Mouse (Mus musculus) hindbrain, embryonic 14.5 days (tissue): ENCODE data around the gene Ddx5. TPM values are rescaled to one million over a fixed set of nuclear protein-coding genes. Genes with fewer than 3 reads are reported as not detected.
A peak's percentile ranks its signal among the peaks of the same experiment; 100 is the strongest.
"Not testable (repeated sequence)": the region's sequence is repeated elsewhere in the genome, so short reads cannot be mapped to it uniquely, and the experiment has no call there.

ENCODE experiments used
- ATAC-seq: fragments of 200-750 bp; cut with Nextera tagmentation; 2 replicates; pipeline ENCODE4 v1.8.0; 2017; ENCODE audit warnings: moderate number of reproducible peaks, mild to moderate bottlenecking, moderate TSS enrichment, moderate library complexity; ENCODE audit not compliant: low FRiP score
- DNase-seq: peaks from one replicate; pipeline ENCODE4 v3.0.0-alpha.2; 2015; ENCODE audit warnings: low spot score
- H3K27ac ChIP-seq: fragments of 300-500 bp; sonication (generic); 2 replicates; pipeline ENCODE4 v1.5.1; 2014; ENCODE audit warnings: mild to moderate bottlenecking, moderate library complexity
- H3K27me3 ChIP-seq: fragments of 300-500 bp; sonication (generic); 2 replicates; pipeline ENCODE4 v1.6.1; 2014; ENCODE audit warnings: mild to moderate bottlenecking, low read length, mixed read lengths; ENCODE audit not compliant: control insufficient read depth, insufficient read depth
- H3K36me3 ChIP-seq: fragments of 300-500 bp; sonication (generic); replicated peaks from 2 replicates; pipeline ENCODE4 v1.6.1; 2014; ENCODE audit not compliant: control insufficient read depth, insufficient read depth
- H3K4me1 ChIP-seq: fragments of 300-500 bp; sonication (generic); replicated peaks from 2 replicates; pipeline ENCODE4 v1.6.1; 2014; ENCODE audit warnings: antibody characterized with exemption, low read length, mixed read lengths; ENCODE audit not compliant: control insufficient read depth, insufficient read depth
- H3K4me2 ChIP-seq: fragments of 300-500 bp; sonication (generic); replicated peaks from 2 replicates; pipeline ENCODE4 v1.6.1; 2014; ENCODE audit warnings: mild to moderate bottlenecking, moderate library complexity
- H3K4me3 ChIP-seq: fragments of 300-500 bp; sonication (generic); replicated peaks from 2 replicates; pipeline ENCODE4 v1.5.1; 2014; ENCODE audit warnings: mild to moderate bottlenecking, low read length
- H3K9ac ChIP-seq: fragments of 300-500 bp; sonication (generic); 2 replicates; pipeline ENCODE4 v1.6.1; 2014
- H3K9me3 ChIP-seq: fragments of 300-500 bp; sonication (generic); 2 replicates; pipeline ENCODE4 v1.6.1; 2016; ENCODE audit warnings: low read length; ENCODE audit not compliant: control insufficient read depth
- WGBS: fragments of 180-500 bp; shearing (Covaris S2); extraction: QIAGEN DNeasy Blood & Tissue Kit; methylation state at CpG from one replicate; pipeline ENCODE4 v1.1.7; 2014; 5-methylcytosine and 5-hydroxymethylcytosine counted together
- microRNA-seq: library from miRNA; unstranded; fragments of <30 nt; microRNA quantifications from one replicate; pipeline ENCODE4, GENCODE M21; 2016
- polyA plus RNA-seq: library from polyadenylated mRNA; unstranded; fragments of >200 nt; fragmentation: Nextera tagmentation; extraction: Ambion mirVana; gene quantifications from 2 replicates; pipeline ENCODE4 v1.2.1, GENCODE M21; 2014

The Ddx5 gene
- polyA plus RNA-seq, 1 experiment from 2014 or later, result 417 TPM

DNA sequence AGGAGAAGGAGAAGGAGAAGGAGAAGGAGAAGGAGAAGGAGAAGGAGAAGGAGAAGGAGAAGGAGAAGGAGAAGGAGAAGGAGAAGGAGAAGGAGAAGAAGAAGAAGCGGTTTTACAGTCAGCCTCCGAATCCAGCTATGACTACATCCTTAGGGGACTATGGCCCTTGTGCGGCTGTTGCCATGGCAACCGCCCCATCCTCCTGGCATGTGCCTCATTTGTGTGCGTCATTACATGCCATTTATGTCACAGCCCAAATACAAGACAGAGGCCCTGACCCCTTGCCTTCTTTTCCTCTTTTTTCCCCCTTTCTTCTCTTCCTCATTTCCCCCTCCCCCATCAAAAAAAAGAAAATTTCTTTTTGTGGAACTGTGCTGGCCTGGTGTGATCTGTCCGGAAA lies 47.8 kb downstream of the Ddx5 start:
- Histone ChIP-seq H3K27ac (no peak overlapping the region), H3K4me3 (no peak overlapping the region), H3K36me3 (no peaks in the 10 kb centered on the region), H3K4me2 (no peak overlapping the region), H3K9me3 (no peaks in the 10 kb centered on the region), H3K9ac (no peak overlapping the region), H3K4me1 (peaks cover 15% of the 10 kb centered on the region), H3K27me3 (no peaks in the 10 kb centered on the region)
- peak; percentile 56 for DNase-seq
- ATAC-seq, result no peak
- WGBS, result 21% methylated on average over 6 of the region's 6 CpGs

DNA sequence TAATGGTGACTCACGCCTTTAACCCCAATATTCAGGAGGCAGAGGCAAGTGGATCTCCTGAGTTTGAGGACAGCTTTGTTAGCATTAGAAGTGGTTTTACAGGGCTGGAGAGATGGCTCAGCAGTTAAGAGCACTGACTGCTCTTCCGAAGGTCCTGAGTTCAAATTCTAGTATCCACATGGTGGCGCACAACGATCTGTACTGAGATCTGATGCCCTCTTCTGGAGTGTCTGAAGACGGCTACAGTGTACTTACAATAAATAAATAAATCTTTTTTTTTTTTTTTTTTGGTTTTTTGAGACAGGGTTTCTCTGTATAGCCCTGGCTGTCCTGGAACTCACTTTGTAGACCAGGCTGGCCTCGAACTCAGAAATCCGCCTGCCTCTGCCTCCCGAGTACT lies 48.3 kb downstream of the Ddx5 start:
- H3K9me3 ChIP-seq, H3K4me2 ChIP-seq, ATAC-seq, H3K27ac ChIP-seq, H3K36me3 ChIP-seq, DNase-seq, H3K9ac ChIP-seq, H3K4me3 ChIP-seq, H3K27me3 ChIP-seq: not testable (repeated sequence)
- peaks cover 19% of the 10 kb centered on the region for H3K4me1 ChIP-seq
- 93% methylated on average over 8 of the region's 8 CpGs for WGBS

DNA sequence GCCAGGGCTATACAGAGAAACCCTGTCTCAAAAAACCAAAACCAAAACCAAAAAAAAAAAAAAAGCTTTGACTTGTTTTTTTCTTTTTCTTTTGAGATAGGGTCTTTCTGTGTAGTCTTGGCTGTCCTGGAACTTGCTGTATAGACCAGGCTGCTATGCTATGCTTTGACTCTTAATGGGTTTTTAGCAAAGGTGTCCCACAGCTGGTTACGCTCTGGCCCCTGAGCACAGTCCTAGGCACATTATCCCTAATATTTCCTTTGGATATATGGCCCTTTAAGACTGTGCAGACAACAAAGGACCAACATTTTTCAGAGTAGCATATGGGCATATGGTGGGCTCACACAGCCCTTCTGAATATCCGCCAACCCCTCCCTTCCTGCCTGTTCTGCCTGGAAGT lies 49.9 kb downstream of the Ddx5 start:
- WGBS, result 93% methylated on average over 2 of the region's 2 CpGs
- Histone ChIP-seq H3K9me3 (no peaks in the 10 kb centered on the region), H3K9ac (no peak overlapping the region), H3K4me2 (no peak overlapping the region), H3K27ac (no peak overlapping the region), H3K27me3 (no peaks in the 10 kb centered on the region), H3K4me1 (peaks cover 19% of the 10 kb centered on the region), H3K36me3 (no peaks in the 10 kb centered on the region), H3K4me3 (no peak overlapping the region)
- ATAC-seq (no peak), DNase-seq (no peak)

DNA sequence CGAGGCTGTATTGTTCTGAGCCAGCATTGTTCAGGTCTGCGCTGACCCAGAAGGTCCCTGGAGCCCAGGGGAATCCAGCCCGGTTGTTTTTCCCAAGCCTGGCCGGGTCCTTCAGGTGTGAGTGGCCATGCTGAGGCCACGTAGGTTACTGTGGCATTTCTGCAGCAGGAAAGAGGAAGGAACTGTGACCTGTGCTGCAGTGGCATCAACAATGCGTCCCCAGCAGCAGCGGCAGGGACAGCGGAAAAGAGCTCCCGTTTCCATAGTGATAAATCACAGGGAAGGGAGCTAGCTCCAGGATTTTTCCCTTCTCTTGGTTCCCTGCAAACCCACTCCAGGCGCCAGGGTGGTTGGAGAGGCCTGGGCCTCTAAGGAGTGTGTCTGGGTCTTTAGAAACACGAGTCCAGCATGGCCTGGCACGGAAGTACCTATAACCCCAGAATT lies 51.8 kb downstream of the Ddx5 start:
- DNase-seq, result peak; percentile 54
- Histone ChIP-seq H3K4me3 (no peak overlapping the region), H3K27me3 (no peaks in the 10 kb centered on the region), H3K4me2 (peak overlapping the region; percentile 7; the same call in 1 of the 2 replicates), H3K27ac (peak overlapping the region; percentile 85), H3K4me1 (peaks cover 19% of the 10 kb centered on the region), H3K36me3 (no peaks in the 10 kb centered on the region), H3K9me3 (no peaks in the 10 kb centered on the region), H3K9ac (peak overlapping the region; percentile 39; the same call in 1 of the 2 replicates)
- ATAC-seq, result peak; percentile 64; the same call in 1 of the 2 replicates
- 9% methylated on average over 12 of the region's 12 CpGs for WGBS

DNA sequence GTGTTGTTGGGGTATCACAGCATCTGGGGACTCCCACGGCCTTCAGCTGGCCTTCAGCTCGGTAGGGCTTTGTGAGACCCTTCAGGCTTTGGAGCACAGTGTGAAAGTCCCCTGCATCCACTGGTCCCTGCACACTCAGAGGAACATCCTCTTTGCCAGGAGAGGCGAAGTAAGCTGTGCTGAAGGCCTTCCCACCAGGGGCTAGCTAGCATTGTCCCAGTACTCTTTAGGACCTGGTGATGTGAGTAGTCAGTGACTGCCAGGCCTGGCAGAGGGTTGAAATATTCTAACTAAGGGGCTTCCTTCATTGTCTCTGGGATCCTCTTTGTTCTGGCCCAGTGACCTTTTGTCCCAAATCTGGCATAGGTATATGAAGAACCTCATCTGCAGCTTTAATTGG lies 52.4 kb downstream of the Ddx5 start:
- no peak for ATAC-seq
- Histone ChIP-seq H3K9me3 (no peaks in the 10 kb centered on the region), H3K9ac (peak overlapping the region; percentile 39; the same call in 1 of the 2 replicates), H3K27ac (peak overlapping the region; percentile 85), H3K4me2 (no peak overlapping the region), H3K4me3 (no peak overlapping the region), H3K4me1 (peaks cover 19% of the 10 kb centered on the region), H3K36me3 (no peaks in the 10 kb centered on the region), H3K27me3 (no peaks in the 10 kb centered on the region)
- no peak for DNase-seq
- WGBS, result 29% methylated on average over 3 of the region's 3 CpGs

DNA sequence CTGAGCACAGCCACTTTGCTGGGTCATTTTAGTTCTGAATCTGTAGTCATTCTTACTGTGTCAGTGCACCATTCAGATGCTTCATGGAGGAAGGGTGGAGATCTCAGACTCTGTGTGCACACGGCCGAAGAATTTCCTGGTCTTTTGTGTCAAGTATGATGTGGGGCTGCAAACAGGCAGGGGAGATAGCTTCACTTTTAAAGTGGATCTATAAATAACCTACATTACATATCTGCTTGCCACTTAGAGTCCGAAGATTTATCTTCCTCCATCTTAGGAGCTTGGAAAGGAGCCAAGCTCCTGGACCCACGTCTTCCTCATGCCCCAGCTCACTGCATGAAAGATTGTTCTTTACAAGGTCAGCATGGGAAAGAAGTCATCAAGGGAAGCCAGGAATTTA lies 58.3 kb downstream of the Ddx5 start:
- ATAC-seq (no peak), DNase-seq (no peak)
- Histone ChIP-seq H3K36me3 (no peaks in the 10 kb centered on the region), H3K9me3 (no peaks in the 10 kb centered on the region), H3K27me3 (no peaks in the 10 kb centered on the region), H3K9ac (no peak overlapping the region), H3K4me2 (no peak overlapping the region), H3K27ac (no peak overlapping the region), H3K4me1 (no peaks in the 10 kb centered on the region), H3K4me3 (no peak overlapping the region)
- 78% methylated on average over 4 of the region's 4 CpGs for WGBS

Small RNA genes lying within 50 kb of the gene (microRNA-seq; reads per million reads assigned to microRNA genes)
- gene Gm25994 (not detected), gene Mir3064 (11.3 reads per million, percentile 31 among the genes with 10 or more reads in this experiment)

Other genes with a start within 250 kb of the Ddx5 start
- 40.1 and 41.4 TPM in 2 replicates for gene Tex2, start 175.8 kb downstream of the Ddx5 start, polyA plus RNA-seq
- 16.0 and 16.9 TPM in 2 replicates for gene Pecam1, start 38.6 kb downstream of the Ddx5 start, polyA plus RNA-seq
- 0.74 and 0.79 TPM in 2 replicates for gene Milr1, start 38.0 kb downstream of the Ddx5 start, polyA plus RNA-seq
- gene Polg2, start 9.6 kb downstream of the Ddx5 start, polyA plus RNA-seq, result 8.6 and 9.7 TPM in 2 replicates
- 10.8 and 11.4 TPM in 2 replicates for gene Cep95, start 67 bp upstream of the Ddx5 start, polyA plus RNA-seq
- 18.7 and 18.8 TPM in 2 replicates for gene Smurf2, start 131.5 kb upstream of the Ddx5 start, polyA plus RNA-seq
- 150 and 177 TPM in 2 replicates for gene Kpna2, start 210.4 kb upstream of the Ddx5 start, polyA plus RNA-seq
- gene 1810010H24Rik, start 236.5 kb upstream of the Ddx5 start, polyA plus RNA-seq, result 7.1 and 7.8 TPM in 2 replicates